ENCODE assay signal across 31 mouse cellular contexts in genomic region chr8:102414931-102415330, GRCm38 (mm10).
"Had no signal": no experiment of that assay in that cellular context is flagged by ENCODE, and none has a peak within 500 bp of the region (broad histone marks: within the 10 kb centered on the region; RNA-seq: fewer than 3 reads in every experiment).

No protein-coding gene starts in this region.

- H3K9me3 ChIP-seq: limb, embryonic 10.5 days; limb, embryonic 12.5 days; limb, embryonic 13.5 days; limb, embryonic 15.5 days; liver, embryonic 12.5 days; liver, embryonic 13.5 days; liver, embryonic 15.5 days; lung, embryonic 15.5 days; megakaryocyte, embryonic 14.5 days; midbrain, embryonic 12.5 days; midbrain, embryonic 13.5 days; midbrain, embryonic 15.5 days; neural tube, embryonic 12.5 days had no signal

- H3K36me3 ChIP-seq: limb, embryonic 10.5 days; limb, embryonic 12.5 days; limb, embryonic 13.5 days; limb, embryonic 15.5 days; liver, embryonic 12.5 days; liver, embryonic 13.5 days; liver, embryonic 15.5 days; lung, embryonic 15.5 days; midbrain, embryonic 12.5 days; midbrain, embryonic 13.5 days; midbrain, embryonic 15.5 days; neural tube, embryonic 12.5 days had no signal

- H3K4me1 ChIP-seq: limb, embryonic 10.5 days; limb, embryonic 12.5 days; limb, embryonic 13.5 days; limb, embryonic 15.5 days; liver, embryonic 12.5 days; liver, embryonic 13.5 days; liver, embryonic 15.5 days; lung, embryonic 15.5 days; megakaryocyte, embryonic 14.5 days; midbrain, embryonic 12.5 days; midbrain, embryonic 13.5 days; midbrain, embryonic 15.5 days; neural tube, embryonic 12.5 days had no signal

- H3K27me3 ChIP-seq: limb, embryonic 12.5 days; limb, embryonic 13.5 days; limb, embryonic 15.5 days; liver, embryonic 12.5 days; liver, embryonic 13.5 days; liver, embryonic 15.5 days; lung, embryonic 15.5 days; megakaryocyte, embryonic 14.5 days; midbrain, embryonic 12.5 days; midbrain, embryonic 13.5 days; midbrain, embryonic 15.5 days; neural tube, embryonic 12.5 days had no signal

- H3K4me2 ChIP-seq: limb, embryonic 12.5 days; limb, embryonic 13.5 days; limb, embryonic 15.5 days; liver, embryonic 11.5 days; liver, embryonic 12.5 days; liver, embryonic 13.5 days; liver, embryonic 15.5 days; lung, embryonic 14.5 days; lung, embryonic 15.5 days; midbrain, embryonic 11.5 days; midbrain, embryonic 12.5 days; midbrain, embryonic 13.5 days; midbrain, embryonic 15.5 days; neural tube, embryonic 12.5 days had no signal

- DNase-seq: left cerebral cortex, postnatal 4 days; liver; liver, embryonic 13.5 days; liver, postnatal 0 days; lung, adult 18-20 months; lung, adult 2 months; lung, embryonic 14.5 days; lung, postnatal 10 days; lung, postnatal 14 days; lung, postnatal 36 days; lung, postnatal 4 days; midbrain, embryonic 14.5 days had no signal

- ATAC-seq: liver, embryonic 12.5 days; liver, postnatal 0 days; lung, postnatal 0 days; midbrain, embryonic 13.5 days; midbrain, embryonic 15.5 days; midbrain, embryonic 16.5 days had no signal

- H3K9ac ChIP-seq: limb, embryonic 12.5 days; limb, embryonic 13.5 days; limb, embryonic 15.5 days; liver, embryonic 12.5 days; liver, embryonic 13.5 days; liver, embryonic 14.5 days; liver, embryonic 15.5 days; liver, postnatal 0 days; lung, embryonic 14.5 days; lung, embryonic 15.5 days; midbrain, embryonic 12.5 days; midbrain, embryonic 13.5 days; midbrain, embryonic 15.5 days; neural tube, embryonic 12.5 days had no signal

- H3K4me3 ChIP-seq: limb, embryonic 10.5 days; limb, embryonic 12.5 days; limb, embryonic 13.5 days; limb, embryonic 15.5 days; liver, embryonic 12.5 days; liver, embryonic 13.5 days; liver, embryonic 15.5 days; lung, embryonic 15.5 days; megakaryocyte, embryonic 14.5 days; midbrain, embryonic 12.5 days; midbrain, embryonic 13.5 days; midbrain, embryonic 15.5 days; myocyte; neural tube, embryonic 12.5 days had no signal

- H3K27ac ChIP-seq: limb, embryonic 10.5 days; limb, embryonic 12.5 days; limb, embryonic 13.5 days; limb, embryonic 15.5 days; liver, embryonic 12.5 days; liver, embryonic 13.5 days; liver, embryonic 14.5 days; liver, embryonic 15.5 days; lung, embryonic 15.5 days; macrophage; midbrain, embryonic 12.5 days; midbrain, embryonic 13.5 days; midbrain, embryonic 15.5 days; neural tube, embryonic 12.5 days had no signal
